Mouse (Mus musculus) stomach, embryonic 14.5 days (tissue): ENCODE measurements around the gene Pou4f1. TPM values are rescaled to one million over a fixed set of nuclear protein-coding genes. Genes with fewer than 3 reads are reported as not detected.

Experiments used
- ATAC-seq: fragments of 200-750 bp; cut with Nextera tagmentation; 2 replicates; pipeline ENCODE4 v1.8.0; 2017; ENCODE audit warnings: low read depth, moderate TSS enrichment; ENCODE audit not compliant: insufficient number of reproducible peaks, insufficient read depth, low FRiP score
- H3K27ac ChIP-seq: fragments of 300-500 bp; sonication (generic); 2 replicates; pipeline ENCODE4 v1.5.1; 2014; ENCODE audit warnings: mild to moderate bottlenecking, low read length, moderate library complexity, mixed read lengths
- H3K27me3 ChIP-seq: fragments of 300-500 bp; sonication (generic); 2 replicates; pipeline ENCODE4 v1.6.1; 2014; ENCODE audit warnings: low read length, control low read depth, mixed read lengths; ENCODE audit not compliant: control insufficient read depth, insufficient read depth
- H3K36me3 ChIP-seq: fragments of 300-500 bp; sonication (generic); 2 replicates; pipeline ENCODE4 v1.6.1; 2014; ENCODE audit warnings: mild to moderate bottlenecking, control low read depth, low read length, moderate library complexity, mixed read lengths; ENCODE audit not compliant: control insufficient read depth, insufficient read depth
- H3K4me1 ChIP-seq: fragments of 300-500 bp; sonication (generic); 2 replicates; pipeline ENCODE4 v1.6.1; 2014; ENCODE audit warnings: low read length, control low read depth, mixed read lengths; ENCODE audit not compliant: control insufficient read depth, insufficient read depth
- H3K4me2 ChIP-seq: fragments of 300-500 bp; sonication (generic); replicated peaks from 2 replicates; pipeline ENCODE4 v1.6.1; 2014; ENCODE audit warnings: low read depth, low read length, control low read depth
- H3K4me3 ChIP-seq: fragments of 300-500 bp; sonication (generic); 2 replicates; pipeline ENCODE4 v1.5.1; 2014; ENCODE audit warnings: low read depth, low read length, control low read depth
- H3K9ac ChIP-seq: fragments of 300-500 bp; sonication (generic); replicated peaks from 2 replicates; pipeline ENCODE4 v1.6.1; 2014; ENCODE audit warnings: low read depth, mild to moderate bottlenecking, control low read depth, low read length, moderate library complexity, mixed read lengths
- H3K9me3 ChIP-seq: fragments of 300-500 bp; sonication (generic); 2 replicates; pipeline ENCODE4 v1.6.1; 2016; ENCODE audit warnings: low read depth, low read length, control low read depth; ENCODE audit not compliant: control insufficient read depth
- WGBS: fragments of 180-500 bp; shearing (Covaris S2); extraction: QIAGEN DNeasy Blood & Tissue Kit; methylation state at CpG from one replicate; pipeline ENCODE4 v1.1.7; 2014; 5-methylcytosine and 5-hydroxymethylcytosine counted together
- polyA plus RNA-seq: library from polyadenylated mRNA; unstranded; fragments of >200 nt; fragmentation: Nextera tagmentation; extraction: Ambion mirVana; gene quantifications from 2 replicates; pipeline ENCODE4 v1.2.1, GENCODE M21; 2014

Gene Pou4f1
- polyA plus RNA-seq, 1 experiment from 2014 or later = 0.32 TPM

DNA sequence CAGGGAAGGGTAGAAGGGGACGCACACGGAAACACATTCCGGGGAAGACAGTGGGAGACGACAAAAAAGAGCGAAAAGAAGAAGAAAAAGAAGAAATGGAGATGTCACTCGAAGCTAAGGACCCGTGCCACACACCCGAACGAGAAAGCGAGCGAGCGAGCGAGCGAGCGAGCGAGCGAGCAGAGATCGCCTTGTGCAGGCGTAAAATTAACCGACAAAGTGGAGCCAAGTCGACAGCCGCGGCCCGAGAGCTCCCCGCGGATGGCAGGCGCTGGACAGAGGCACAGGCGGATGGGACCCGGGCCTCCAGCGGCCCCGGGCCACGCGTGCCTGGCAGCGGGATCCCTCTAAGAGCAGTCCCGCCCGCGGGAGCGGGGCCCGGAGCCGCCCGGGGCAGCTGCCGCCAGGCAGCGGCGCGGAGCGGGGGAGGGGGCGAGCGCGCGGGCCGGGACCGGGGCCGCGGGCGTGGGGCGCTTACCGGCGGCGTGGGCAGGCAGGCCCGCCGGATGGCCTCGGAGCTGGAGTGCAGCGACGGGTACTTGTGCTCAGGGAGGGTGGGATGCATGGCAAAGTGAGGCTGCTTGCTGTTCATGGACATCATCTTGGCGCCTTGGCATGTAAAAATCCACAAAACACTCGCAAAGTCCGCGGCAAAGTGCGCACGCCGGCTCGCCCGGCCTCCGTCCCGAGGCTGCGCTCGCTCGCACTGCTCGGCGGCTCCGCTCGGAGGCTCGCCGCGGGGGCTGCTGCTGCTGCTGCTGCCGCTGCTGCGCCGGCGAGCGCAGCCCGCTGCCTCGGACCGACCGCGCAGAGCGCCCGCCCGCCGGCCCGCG lies 450 bp downstream of the Pou4f1 start:
- Histone ChIP-seq H3K27ac (no peak overlapping the region), H3K4me2 (peak overlapping the region; percentile 68), H3K9me3 (no peaks in the 10 kb centered on the region), H3K4me3 (peak overlapping the region; percentile 30), H3K9ac (no peak overlapping the region; the same call in 1 of the 2 replicates), H3K27me3 (peaks cover 73% of the 10 kb centered on the region), H3K36me3 (no peaks in the 10 kb centered on the region), H3K4me1 (0 out of 2 replicates have a peak, but pooled peaks cover 4% of the 10 kb centered on the region)
- peak; percentile 25; the same call in 1 of the 2 replicates for ATAC-seq
- 2% methylated on average over 74 of the region's 101 CpGs for WGBS

DNA sequence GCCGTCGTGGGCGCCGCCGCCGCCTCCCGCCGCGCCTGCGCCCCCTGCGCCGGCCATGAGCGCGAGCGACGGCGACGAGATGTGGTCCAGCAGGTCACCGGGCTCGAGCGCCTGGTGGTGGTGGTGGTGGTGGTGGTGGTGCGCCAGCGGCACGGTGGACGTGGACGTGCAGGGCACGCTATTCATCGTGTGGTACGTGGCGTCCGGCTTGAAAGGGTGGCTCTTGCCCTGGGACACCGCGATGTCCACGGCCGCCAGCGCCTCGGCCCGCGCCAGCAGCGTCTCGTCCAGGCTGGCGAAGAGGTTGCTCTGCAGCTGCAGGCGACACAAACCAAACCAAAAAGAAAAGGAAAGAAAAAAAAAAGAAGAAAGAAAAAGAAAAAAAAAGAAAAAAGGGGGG lies 1.2 kb downstream of the Pou4f1 start:
- no peak overlapping the region for H3K9ac ChIP-seq
- no peak for ATAC-seq
- H3K4me2 ChIP-seq = peak overlapping the region; percentile 68; the same call in 1 of the 2 replicates
- 2% methylated on average over 33 of the region's 43 CpGs for WGBS
- H3K36me3 ChIP-seq = no peaks in the 10 kb centered on the region
- 0 out of 2 replicates have a peak, but pooled peaks cover 4% of the 10 kb centered on the region for H3K4me1 ChIP-seq
- H3K4me3 ChIP-seq = no peak overlapping the region
- no peak overlapping the region for H3K27ac ChIP-seq
- H3K27me3 ChIP-seq = peaks cover 69% of the 10 kb centered on the region
- no peaks in the 10 kb centered on the region for H3K9me3 ChIP-seq

DNA sequence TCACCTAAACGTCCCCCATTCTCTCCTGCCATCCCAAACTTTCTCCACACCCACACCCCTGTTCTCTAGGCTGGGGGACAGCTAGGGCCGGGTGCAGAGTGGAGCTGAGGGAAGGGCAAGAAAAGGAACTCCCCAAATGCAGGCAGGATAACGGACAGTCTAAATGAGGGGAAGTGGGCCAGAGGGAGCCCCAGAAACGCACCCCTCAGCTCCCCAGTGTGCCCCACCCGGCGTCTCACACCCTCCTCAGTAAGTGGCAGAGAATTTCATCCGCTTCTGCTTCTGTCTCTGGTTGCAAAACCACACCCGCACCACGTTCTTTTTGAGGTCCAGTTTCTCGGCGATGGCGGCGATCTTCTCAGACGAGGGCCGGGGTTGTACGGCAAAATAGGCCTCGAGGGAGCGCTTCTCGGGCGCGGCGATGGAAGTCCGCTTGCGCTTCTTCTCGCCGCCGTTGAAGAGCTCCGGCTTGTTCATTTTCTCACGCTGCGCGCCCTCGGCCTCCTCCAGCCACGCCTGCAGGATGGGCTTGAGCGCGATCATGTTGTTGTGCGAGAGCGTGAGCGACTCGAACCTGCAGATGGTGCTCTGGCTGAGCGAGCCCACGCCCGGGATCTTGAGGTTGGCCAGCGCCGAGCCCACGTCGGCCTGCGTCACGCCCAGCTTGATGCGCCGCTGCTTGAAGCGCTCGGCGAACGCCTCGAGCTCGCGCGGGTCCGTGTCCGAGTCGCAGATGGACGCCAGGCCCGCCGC lies 2.1 kb downstream of the Pou4f1 start:
- no peak for ATAC-seq
- Histone ChIP-seq H3K9me3 (no peaks in the 10 kb centered on the region), H3K9ac (no peak overlapping the region), H3K4me1 (0 out of 2 replicates have a peak, but pooled peaks cover 4% of the 10 kb centered on the region), H3K27me3 (peaks cover 62% of the 10 kb centered on the region), H3K4me2 (peak overlapping the region; percentile 32), H3K27ac (no peak overlapping the region), H3K36me3 (no peaks in the 10 kb centered on the region), H3K4me3 (peak overlapping the region; percentile 13; the same call in 1 of the 2 replicates)
- under 1% methylated on average over 62 of the region's 64 CpGs for WGBS

DNA sequence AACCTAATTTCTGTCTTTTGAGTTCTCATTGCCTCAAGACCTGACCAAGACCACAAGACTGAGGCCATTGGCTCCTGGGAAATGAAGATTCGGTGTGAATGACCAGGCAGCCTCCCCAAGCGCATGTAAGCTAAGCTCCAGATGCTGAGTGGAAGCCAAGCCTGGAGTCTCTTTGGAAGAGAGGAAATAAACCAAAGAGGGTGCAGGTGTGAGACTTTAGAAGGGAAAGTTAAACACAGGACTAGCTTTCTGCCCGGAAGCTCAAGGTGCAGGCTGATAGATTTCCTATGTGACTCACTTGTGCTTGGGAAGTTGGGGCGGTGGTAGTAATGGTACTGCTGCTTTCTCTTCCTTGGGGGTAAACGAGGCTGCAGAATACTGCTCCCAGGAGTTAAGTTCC lies 3.0 kb downstream of the Pou4f1 start:
- Histone ChIP-seq H3K27me3 (peaks cover 58% of the 10 kb centered on the region), H3K36me3 (no peaks in the 10 kb centered on the region), H3K9ac (no peak overlapping the region), H3K4me3 (no peak overlapping the region), H3K27ac (no peak overlapping the region), H3K9me3 (no peaks in the 10 kb centered on the region), H3K4me2 (no peak overlapping the region), H3K4me1 (0 out of 2 replicates have a peak, but pooled peaks cover 4% of the 10 kb centered on the region)
- 3% methylated on average over 5 of the region's 5 CpGs for WGBS
- no peak for ATAC-seq

DNA sequence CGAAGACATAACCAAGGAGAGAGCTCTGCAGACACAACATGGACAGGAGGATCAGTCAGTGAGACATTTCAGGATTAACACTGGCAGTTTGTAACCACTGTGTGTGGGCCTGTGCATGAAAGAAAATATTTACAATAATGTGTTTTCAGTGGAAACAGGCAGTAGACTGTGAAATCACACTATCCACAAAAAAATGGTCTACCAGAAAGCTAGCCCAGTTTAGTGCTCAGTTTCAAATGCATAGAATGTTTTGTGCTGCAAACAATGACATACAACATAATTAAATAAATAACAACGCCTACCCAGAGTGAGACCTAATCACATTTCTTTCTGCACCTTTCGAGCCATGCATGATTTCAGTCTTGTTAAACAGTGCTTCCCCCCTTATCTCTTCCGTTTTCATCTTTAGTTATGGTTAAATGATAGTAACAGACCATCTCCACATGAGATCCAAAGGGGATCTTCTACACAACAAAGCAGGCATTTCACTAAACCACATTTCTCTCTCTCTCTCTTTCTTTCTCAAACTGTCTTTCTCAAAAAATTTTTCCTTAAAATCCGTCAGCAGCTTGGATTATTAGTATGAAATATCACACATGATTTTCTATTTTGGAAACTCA lies 4.1 kb downstream of the Pou4f1 start:
- no peaks in the 10 kb centered on the region for H3K9me3 ChIP-seq
- H3K27ac ChIP-seq = no peak overlapping the region
- no peak overlapping the region for H3K4me2 ChIP-seq
- no peak overlapping the region for H3K9ac ChIP-seq
- no peak overlapping the region for H3K4me3 ChIP-seq
- WGBS = 5% methylated on average over 5 of the region's 5 CpGs
- H3K4me1 ChIP-seq = 0 out of 2 replicates have a peak, but pooled peaks cover 4% of the 10 kb centered on the region
- H3K27me3 ChIP-seq = peaks cover 52% of the 10 kb centered on the region
- no peaks in the 10 kb centered on the region for H3K36me3 ChIP-seq
- no peak for ATAC-seq

DNA sequence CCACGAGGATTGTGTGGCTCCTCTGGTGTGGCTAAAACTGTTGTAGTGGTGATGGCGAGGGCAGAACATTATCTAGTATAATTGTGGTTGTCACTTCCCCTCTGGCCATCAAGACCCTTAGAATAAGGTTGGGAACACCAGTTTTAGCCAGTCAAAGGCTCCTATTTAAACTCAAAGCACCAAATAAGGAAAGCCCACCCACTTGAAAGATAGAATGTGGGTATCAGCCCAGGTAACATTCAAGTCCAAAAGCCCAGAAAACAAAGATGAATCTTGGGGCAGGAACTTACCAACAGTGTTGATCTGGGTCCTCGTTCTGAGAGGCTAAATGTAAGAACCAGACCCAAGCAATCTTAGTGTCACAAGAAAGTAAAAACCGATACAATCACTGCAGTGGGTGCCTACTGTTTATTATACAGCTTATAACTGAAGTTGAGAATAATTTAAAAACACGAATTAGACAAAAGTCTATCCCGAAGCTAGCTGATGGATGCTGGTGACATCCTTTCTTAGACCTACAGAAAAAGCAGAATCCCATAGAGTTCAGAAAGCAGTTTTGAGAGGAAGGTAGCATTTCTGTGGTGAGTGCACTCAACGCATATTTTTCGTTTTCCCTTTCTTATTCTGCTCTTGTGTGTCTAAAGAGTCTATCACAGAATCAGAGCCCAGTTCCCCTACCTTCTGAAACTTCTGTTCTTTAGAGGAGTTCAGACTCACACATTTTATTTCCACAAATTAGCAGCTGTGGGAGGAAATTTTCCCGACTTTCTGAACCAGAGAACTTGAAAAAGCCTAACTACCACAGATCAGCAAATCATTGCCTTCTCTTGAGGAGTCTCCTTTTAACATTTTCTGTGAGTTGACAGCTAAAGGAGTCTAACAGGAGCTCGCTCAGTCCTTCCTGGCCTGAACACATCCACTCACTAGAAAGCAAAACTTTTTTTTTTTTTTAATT lies 6.2 kb downstream of the Pou4f1 start:
- 4% methylated on average over 10 of the region's 10 CpGs for WGBS
- H3K27me3 ChIP-seq = peaks cover 51% of the 10 kb centered on the region
- H3K36me3 ChIP-seq = no peaks in the 10 kb centered on the region
- no peak overlapping the region for H3K4me2 ChIP-seq
- no peak overlapping the region for H3K9ac ChIP-seq
- H3K4me1 ChIP-seq = no peaks in the 10 kb centered on the region
- H3K27ac ChIP-seq = no peak overlapping the region
- no peak for ATAC-seq
- H3K9me3 ChIP-seq = no peaks in the 10 kb centered on the region
- H3K4me3 ChIP-seq = no peak overlapping the region

DNA sequence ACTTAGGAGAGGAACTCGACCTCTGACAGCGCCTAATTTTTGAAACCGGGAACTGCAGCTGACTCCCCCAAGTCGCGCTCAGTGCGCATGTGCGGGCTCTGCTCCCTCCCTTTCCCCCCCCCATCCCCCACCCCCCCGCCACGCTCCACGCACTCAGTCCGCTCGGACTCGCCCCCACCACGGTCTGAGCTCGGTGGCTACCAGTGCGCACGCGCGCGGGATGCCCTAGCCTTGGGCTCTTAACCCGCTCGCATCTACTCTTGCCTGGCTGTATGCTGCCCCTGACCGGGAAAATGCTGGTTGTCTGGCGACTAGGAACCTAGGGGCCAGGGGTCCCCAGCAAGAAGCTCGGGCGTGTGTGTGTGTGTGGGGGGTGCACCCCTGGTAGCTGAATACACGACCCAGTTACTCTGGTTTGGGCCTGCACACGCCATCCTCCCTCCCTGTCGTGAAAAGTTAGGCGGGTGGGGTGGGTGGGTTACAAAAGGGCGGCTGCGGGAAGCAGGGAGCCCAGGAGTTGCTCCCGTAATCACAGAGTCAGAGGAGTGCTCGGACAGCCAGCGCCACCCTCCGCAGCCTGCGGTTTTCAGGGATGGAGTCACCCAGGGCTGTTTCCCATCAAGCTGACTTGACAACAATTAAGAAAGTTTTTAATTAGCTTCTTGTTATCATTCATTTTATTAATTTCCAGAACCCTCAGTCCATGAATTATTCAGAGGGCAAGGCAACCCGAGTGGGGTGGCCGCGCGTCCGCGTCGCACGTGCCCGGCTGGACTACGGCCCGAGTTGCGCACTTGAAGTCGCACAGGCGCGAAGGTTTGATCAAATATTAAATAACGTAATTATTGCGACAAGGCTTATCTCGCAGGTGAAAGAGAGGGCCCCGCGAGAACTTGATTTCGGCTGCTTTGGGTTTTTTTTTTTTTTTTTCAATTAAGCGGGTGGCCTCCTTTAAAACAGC lies 7.2 kb downstream of the Pou4f1 start:
- H3K27me3 ChIP-seq = peaks cover 50% of the 10 kb centered on the region
- peak overlapping the region; percentile 23; the same call in 1 of the 2 replicates for H3K4me2 ChIP-seq
- ATAC-seq = peak; percentile 65; the same call in 1 of the 2 replicates
- under 1% methylated on average over 59 of the region's 59 CpGs for WGBS
- H3K4me3 ChIP-seq = 0 out of 2 replicates have a peak overlapping the region, but pooled peaks have one; percentile 5
- no peak overlapping the region for H3K9ac ChIP-seq
- no peaks in the 10 kb centered on the region for H3K4me1 ChIP-seq
- no peaks in the 10 kb centered on the region for H3K9me3 ChIP-seq
- H3K36me3 ChIP-seq = no peaks in the 10 kb centered on the region
- no peak overlapping the region for H3K27ac ChIP-seq
